Mouse (Mus musculus) hindbrain, embryonic 15.5 days (tissue): ENCODE data around the gene Rce1. TPM values are rescaled to one million over a fixed set of nuclear protein-coding genes. Genes with fewer than 3 reads are reported as not detected.
"Not testable (repeated sequence)": the region's sequence is repeated elsewhere in the genome, so short reads cannot be mapped to it uniquely, and the experiment has no call there.

Experiments used
- ATAC-seq: fragments of 200-750 bp; cut with Nextera tagmentation; 2 replicates; pipeline ENCODE4 v1.8.0; 2017; ENCODE audit warnings: low read depth, moderate number of reproducible peaks, moderate TSS enrichment; ENCODE audit not compliant: low FRiP score
- H3K27ac ChIP-seq: fragments of 300-500 bp; sonication (generic); replicated peaks from 2 replicates; pipeline ENCODE4 v1.5.1; 2015; ENCODE audit warnings: mild to moderate bottlenecking, inconsistent platforms
- H3K27me3 ChIP-seq: fragments of 300-500 bp; sonication (generic); 2 replicates; pipeline ENCODE4 v1.6.1; 2015; ENCODE audit warnings: control low read depth, inconsistent platforms
- H3K36me3 ChIP-seq: fragments of 300-500 bp; sonication (generic); 2 replicates; pipeline ENCODE4 v1.6.1; 2015; ENCODE audit warnings: control low read depth, inconsistent platforms
- H3K4me1 ChIP-seq: fragments of 300-500 bp; sonication (generic); replicated peaks from 2 replicates; pipeline ENCODE4 v1.6.1; 2015; ENCODE audit warnings: control low read depth, inconsistent platforms
- H3K4me2 ChIP-seq: fragments of 300-500 bp; sonication (generic); 2 replicates; pipeline ENCODE4 v1.6.1; 2015; ENCODE audit warnings: moderate library complexity, mild to moderate bottlenecking, inconsistent platforms
- H3K4me3 ChIP-seq: fragments of 300-500 bp; sonication (generic); 2 replicates; pipeline ENCODE4 v1.5.1; 2015; ENCODE audit warnings: mild to moderate bottlenecking, inconsistent platforms
- H3K9ac ChIP-seq: fragments of 300-500 bp; sonication (generic); 2 replicates; pipeline ENCODE4 v1.6.1; 2015; ENCODE audit warnings: inconsistent platforms
- H3K9me3 ChIP-seq: fragments of 300-500 bp; sonication (generic); 2 replicates; pipeline ENCODE4 v1.6.1; 2016; ENCODE audit warnings: control low read depth, inconsistent platforms
- WGBS: fragments of 180-500 bp; shearing (Covaris S2); methylation state at CpG from one replicate; pipeline ENCODE4 v1.1.7; 2015; 5-methylcytosine and 5-hydroxymethylcytosine counted together
- microRNA-seq: library from miRNA; unstranded; fragments of <30 nt; microRNA quantifications from one replicate; pipeline ENCODE4, GENCODE M21; 2016
- polyA plus RNA-seq: library from polyadenylated mRNA; unstranded; fragments of >200 nt; fragmentation: Nextera tagmentation; extraction: Ambion mirVana; gene quantifications from 2 replicates; pipeline ENCODE4 v1.2.1, GENCODE M21; 2015

Rce1 gene
- polyA plus RNA-seq, 1 experiment from 2014 or later, result 54.2 TPM

- not testable (repeated sequence) for H3K27me3 ChIP-seq, H3K4me1 ChIP-seq, H3K4me3 ChIP-seq, H3K27ac ChIP-seq, H3K4me2 ChIP-seq, H3K36me3 ChIP-seq, H3K9ac ChIP-seq, ATAC-seq, H3K9me3 ChIP-seq
These were observed 38.7 kb downstream of the Rce1 start for GRCm38 (mm10) chr19:4586783-4587182.

- Histone ChIP-seq H3K4me1 (no peaks in the 10 kb centered on the region), H3K9ac (no peak overlapping the region), H3K4me2 (no peak overlapping the region), H3K27me3 (no peaks in the 10 kb centered on the region), H3K9me3 (no peaks in the 10 kb centered on the region), H3K36me3 (no peaks in the 10 kb centered on the region), H3K4me3 (no peak overlapping the region), H3K27ac (no peak overlapping the region)
- no peak for ATAC-seq
- 62% methylated on average over 2 of the region's 2 CpGs for WGBS
These were observed 41.6 kb downstream of the Rce1 start for GRCm38 (mm10) chr19:4583856-4584255.

GRCm38 (mm10) chr19:4579296-4579695 lies 46.1 kb downstream of the Rce1 start:
- H3K36me3 ChIP-seq, result no peaks in the 10 kb centered on the region
- no peak overlapping the region for H3K4me3 ChIP-seq
- H3K4me2 ChIP-seq, result no peak overlapping the region
- no peak overlapping the region for H3K9ac ChIP-seq
- ATAC-seq, result no peak
- no peak overlapping the region for H3K27ac ChIP-seq
- WGBS, result 81% methylated on average over 5 of the region's 5 CpGs
- no peaks in the 10 kb centered on the region for H3K9me3 ChIP-seq
- no peaks in the 10 kb centered on the region for H3K4me1 ChIP-seq
- H3K27me3 ChIP-seq, result no peaks in the 10 kb centered on the region

- Histone ChIP-seq H3K4me2 (no peak overlapping the region), H3K9me3 (no peaks in the 10 kb centered on the region), H3K4me3 (no peak overlapping the region), H3K36me3 (no peaks in the 10 kb centered on the region), H3K9ac (no peak overlapping the region), H3K27me3 (no peaks in the 10 kb centered on the region), H3K27ac (no peak overlapping the region), H3K4me1 (no peaks in the 10 kb centered on the region)
- 72% methylated on average over 2 of the region's 2 CpGs for WGBS
- ATAC-seq, result no peak
These were observed 46.6 kb downstream of the Rce1 start for GRCm38 (mm10) chr19:4578799-4579198.

- Histone ChIP-seq H3K4me3 (no peak overlapping the region), H3K9me3 (no peaks in the 10 kb centered on the region), H3K27me3 (no peaks in the 10 kb centered on the region), H3K4me1 (no peaks in the 10 kb centered on the region), H3K36me3 (no peaks in the 10 kb centered on the region), H3K27ac (no peak overlapping the region), H3K9ac (no peak overlapping the region), H3K4me2 (no peak overlapping the region)
- 83% methylated on average over 1 of the region's 1 CpGs for WGBS
- ATAC-seq, result no peak
These were observed 52.2 kb downstream of the Rce1 start for GRCm38 (mm10) chr19:4573241-4573640.

Small RNAs within 50 kb of the gene (microRNA-seq; reads per million reads assigned to microRNA genes)
- 1.1 reads per million for gene Mir6986

Other genes starting within 250 kb of the Rce1 start
- gene Kdm2a, start 227.4 kb downstream of the Rce1 start, polyA plus RNA-seq, result 32.7 and 36.3 TPM in 2 replicates
- gene Rhod, start 186.2 kb downstream of the Rce1 start, polyA plus RNA-seq, result 5.7 and 6.7 TPM in 2 replicates
- 5.3 and 5.6 TPM in 2 replicates for gene Syt12, start 148.2 kb downstream of the Rce1 start, polyA plus RNA-seq
- gene 2010003K11Rik, start 127.1 kb downstream of the Rce1 start, polyA plus RNA-seq, result not detected in 2 replicates
- gene Pcx, start 115.2 kb downstream of the Rce1 start, polyA plus RNA-seq, result 38.9 and 43.8 TPM in 2 replicates
- 13.2 and 14.7 TPM in 2 replicates for gene Lrfn4, start 10.0 kb downstream of the Rce1 start, polyA plus RNA-seq
- gene Gm960, start 73.0 kb upstream of the Rce1 start, polyA plus RNA-seq, result 6.6 and 7.0 TPM in 2 replicates
- gene Sptbn2, start 85.5 kb upstream of the Rce1 start, polyA plus RNA-seq, result 29.2 and 33.5 TPM in 2 replicates
- 134 and 139 TPM in 2 replicates for gene Rbm4b, start 130.9 kb upstream of the Rce1 start, polyA plus RNA-seq
- 72.3 and 87.5 TPM in 2 replicates for gene Rbm4, start 168.3 kb upstream of the Rce1 start, polyA plus RNA-seq
- gene Gm21992, start 186.0 kb upstream of the Rce1 start, polyA plus RNA-seq, result 22.9 and 23.9 TPM in 2 replicates
- gene Rbm14, start 186.0 kb upstream of the Rce1 start, polyA plus RNA-seq, result 62.4 and 64.8 TPM in 2 replicates
- gene Ccs, start 213.7 kb upstream of the Rce1 start, polyA plus RNA-seq, result 40.8 and 41.4 TPM in 2 replicates
- 0.55 and 0.73 TPM in 2 replicates for gene Ccdc87, start 213.7 kb upstream of the Rce1 start, polyA plus RNA-seq
- gene Ctsf, start 229.5 kb upstream of the Rce1 start, polyA plus RNA-seq, result 76.5 and 78.7 TPM in 2 replicates